Mouse (Mus musculus): ENCODE data around the gene Fzd5. TPM values are rescaled to one million over a fixed set of nuclear protein-coding genes. Genes with fewer than 3 reads are reported as not detected.
A peak's percentile ranks its signal among the peaks of the same experiment; 100 is the strongest.

The Fzd5 gene
- 11.8 and 15.4 TPM in 2 replicates for total RNA-seq (2021)
- long read RNA-seq, full-length matches to known transcripts: 2 of 4 reads
- long read RNA-seq, partial matches to known transcripts: 0 of 4 reads
- long read RNA-seq, other reads (novel, unspliced or antisense): 2 of 4 reads

- peak; percentile 96 for DNase-seq
Measured at GRCm38 (mm10) chr1:64737502-64738179, at the start of gene Fzd5. Fzd5 (minus strand) TSS chr1:64737751.

- no peak for DNase-seq
Measured at GRCm38 (mm10) chr1:64779863-64780262, 42.3 kb upstream of the Fzd5 start.

GRCm38 (mm10) chr1:64779415-64779814 lies 41.9 kb upstream of the Fzd5 start:
- DNase-seq: no peak

GRCm38 (mm10) chr1:64773305-64773704 lies 35.8 kb upstream of the Fzd5 start:
- no peak for DNase-seq

- no peak for DNase-seq
Measured at GRCm38 (mm10) chr1:64770169-64770568, 32.6 kb upstream of the Fzd5 start.

- DNase-seq: no peak
Measured at GRCm38 (mm10) chr1:64761646-64762045, 24.1 kb upstream of the Fzd5 start.

GRCm38 (mm10) chr1:64757766-64758165 lies 20.2 kb upstream of the Fzd5 start:
- no peak for DNase-seq

GRCm38 (mm10) chr1:64757254-64757653 lies 19.7 kb upstream of the Fzd5 start:
- no peak for DNase-seq

- no peak for DNase-seq
Measured at GRCm38 (mm10) chr1:64756640-64757030, 19.1 kb upstream of the Fzd5 start.

GRCm38 (mm10) chr1:64755971-64756639 lies 18.6 kb upstream of the Fzd5 start:
- no peak for DNase-seq

GRCm38 (mm10) chr1:64754658-64755057 lies 17.1 kb upstream of the Fzd5 start:
- DNase-seq: no peak

GRCm38 (mm10) chr1:64753668-64754067 lies 16.1 kb upstream of the Fzd5 start:
- DNase-seq: no peak

- DNase-seq: no peak
Measured at GRCm38 (mm10) chr1:64753109-64753508, 15.6 kb upstream of the Fzd5 start.

- no peak for DNase-seq
Measured at GRCm38 (mm10) chr1:64744616-64745015, 7.1 kb upstream of the Fzd5 start.

GRCm38 (mm10) chr1:64742741-64743408 lies 5.3 kb upstream of the Fzd5 start:
- DNase-seq: no peak

GRCm38 (mm10) chr1:64738661-64739082 lies 1.1 kb upstream of the Fzd5 start:
- peak; percentile 56 for DNase-seq

GRCm38 (mm10) chr1:64738180-64738555 lies 617 bp upstream of the Fzd5 start:
- no peak for DNase-seq

GRCm38 (mm10) chr1:64736681-64737501 lies 660 bp downstream of the Fzd5 start:
- peak; percentile 44 for DNase-seq

GRCm38 (mm10) chr1:64735781-64736680 lies 1.5 kb downstream of the Fzd5 start:
- peak; percentile 55 for DNase-seq

GRCm38 (mm10) chr1:64734771-64735750 lies 2.5 kb downstream of the Fzd5 start:
- DNase-seq: peak; percentile 55
